Mouse (Mus musculus) thymus, postnatal 10 days (tissue): ENCODE measurements around the gene Ss18l1.

Source experiments
- DNase-seq, 2 experiments: peaks; one replicate each; pipeline ENCODE4 v3.0.0; 2021; ENCODE audit warnings: low spot score in 2 of 2

Ss18l1 gene

GRCm38 (mm10) chr2:180086637-180087027, 44.3 kb downstream of the Ss18l1 start:
- no peak for DNase-seq

GRCm38 (mm10) chr2:180087472-180087871, 45.2 kb downstream of the Ss18l1 start:
- DNase-seq = no peak

- no peak for DNase-seq
Measured at GRCm38 (mm10) chr2:180090285-180090684, 48.0 kb downstream of the Ss18l1 start.

- peak; percentile 90 to 91 for DNase-seq
Measured at GRCm38 (mm10) chr2:180095711-180096110, 53.4 kb downstream of the Ss18l1 start.

- DNase-seq = no peak
Measured at GRCm38 (mm10) chr2:180097585-180097984, 55.3 kb downstream of the Ss18l1 start.

- no peak for DNase-seq
Measured at GRCm38 (mm10) chr2:180098167-180098566, 55.9 kb downstream of the Ss18l1 start.

- DNase-seq = peak; percentile 82 to 84
Measured at GRCm38 (mm10) chr2:180099529-180099928, 57.2 kb downstream of the Ss18l1 start.

GRCm38 (mm10) chr2:180103151-180103977, 61.1 kb downstream of the Ss18l1 start:
- no peak for DNase-seq

GRCm38 (mm10) chr2:180103978-180104658, 61.8 kb downstream of the Ss18l1 start, which contains the start of gene Hrh3:
Gene Hrh3 (minus strand): TSS chr2:180104488.
- DNase-seq = peak; percentile 77 to 87

GRCm38 (mm10) chr2:180104659-180105377, 62.5 kb downstream of the Ss18l1 start:
- no peak for DNase-seq

- no peak for DNase-seq
Measured at GRCm38 (mm10) chr2:180105441-180106190, 63.3 kb downstream of the Ss18l1 start.

- DNase-seq = peak in 1 of 2 experiments; percentile 57
Measured at GRCm38 (mm10) chr2:180107081-180107480, 64.8 kb downstream of the Ss18l1 start.

GRCm38 (mm10) chr2:180108285-180108684, 66.0 kb downstream of the Ss18l1 start:
- DNase-seq = no peak

GRCm38 (mm10) chr2:180113909-180114890, 71.9 kb downstream of the Ss18l1 start:
- DNase-seq = no peak

GRCm38 (mm10) chr2:180115279-180115678, 73.0 kb downstream of the Ss18l1 start:
- no peak for DNase-seq

- no peak for DNase-seq
Measured at GRCm38 (mm10) chr2:180116081-180116493, 73.8 kb downstream of the Ss18l1 start.

- DNase-seq = no peak
Measured at GRCm38 (mm10) chr2:180116741-180117484, 74.6 kb downstream of the Ss18l1 start.

GRCm38 (mm10) chr2:180117485-180118194, 75.3 kb downstream of the Ss18l1 start:
- DNase-seq = no peak
